Mouse (Mus musculus) neural tube, embryonic 12.5 days (tissue): Measurements from ENCODE around the gene Pappa. TPM values are rescaled to one million over a fixed set of nuclear protein-coding genes. Genes with fewer than 3 reads are reported as not detected.

Experiments used
- ATAC-seq: fragments of 200-750 bp; cut with Nextera tagmentation; 2 replicates; pipeline ENCODE4 v1.8.0; 2017; ENCODE audit warnings: low read depth, mild to moderate bottlenecking, moderate TSS enrichment, moderate library complexity; ENCODE audit not compliant: low FRiP score
- H3K27ac ChIP-seq: fragments of 300-500 bp; sonication (generic); 2 replicates; pipeline ENCODE4 v1.5.1; 2016
- H3K27me3 ChIP-seq: fragments of 300-500 bp; sonication (generic); replicated peaks from 2 replicates; pipeline ENCODE4 v1.6.1; 2016; ENCODE audit warnings: mild to moderate bottlenecking
- H3K36me3 ChIP-seq: fragments of 300-500 bp; sonication (generic); 2 replicates; pipeline ENCODE4 v1.6.1; 2016; ENCODE audit warnings: mild to moderate bottlenecking
- H3K4me1 ChIP-seq: fragments of 300-500 bp; sonication (generic); 2 replicates; pipeline ENCODE4 v1.6.1; 2016
- H3K4me2 ChIP-seq: fragments of 300-500 bp; sonication (generic); replicated peaks from 2 replicates; pipeline ENCODE4 v1.6.1; 2016; ENCODE audit warnings: mild to moderate bottlenecking
- H3K4me3 ChIP-seq: fragments of 300-500 bp; sonication (generic); 2 replicates; pipeline ENCODE4 v1.5.1; 2016
- H3K9ac ChIP-seq: fragments of 300-500 bp; sonication (generic); 2 replicates; pipeline ENCODE4 v1.6.1; 2016; ENCODE audit warnings: mild to moderate bottlenecking
- H3K9me3 ChIP-seq: fragments of 300-500 bp; sonication (generic); 2 replicates; pipeline ENCODE4 v1.6.1; 2016; ENCODE audit warnings: mild to moderate bottlenecking
- WGBS: fragments of 180-500 bp; shearing (Covaris S2); methylation state at CpG from one replicate; pipeline ENCODE4 v1.1.7; 2016; 5-methylcytosine and 5-hydroxymethylcytosine counted together
- polyA plus RNA-seq: library from polyadenylated mRNA; unstranded; fragments of >200 nt; fragmentation: Nextera tagmentation; extraction: Ambion mirVana; gene quantifications from 2 replicates; pipeline ENCODE4 v1.2.1, GENCODE M21; 2016

The Pappa gene
- polyA plus RNA-seq, 1 experiment from 2014 or later, result 0.82 TPM

- H3K27me3 ChIP-seq, result no peaks in the 10 kb centered on the region
- H3K27ac ChIP-seq, result no peak overlapping the region
- 0 out of 2 replicates have a peak, but pooled peaks cover 4% of the 10 kb centered on the region for H3K4me1 ChIP-seq
These were observed 118.5 kb downstream of the Pappa start for GRCm38 (mm10) chr4:65242434-65242931.

DNA sequence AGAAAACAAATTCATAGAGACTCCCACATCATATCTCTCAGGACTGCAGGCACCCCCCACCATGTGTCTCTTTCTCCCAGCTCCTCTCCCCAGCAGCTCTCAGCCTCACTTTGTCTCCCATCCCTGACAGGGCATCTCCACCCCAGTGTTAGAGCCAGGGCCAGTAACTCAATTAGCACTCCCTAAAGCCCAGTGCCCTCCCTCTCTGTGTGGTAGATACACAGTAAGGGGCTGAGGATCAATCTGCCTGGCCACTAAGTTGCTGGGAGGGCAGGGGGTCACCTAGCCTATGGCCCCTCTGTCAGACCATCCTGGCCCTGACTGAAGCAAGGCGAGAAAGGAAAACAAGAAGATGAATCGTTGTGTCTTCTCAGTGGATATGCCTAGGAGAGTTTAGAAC, 119.3 kb downstream of the Pappa start:
- H3K4me1 ChIP-seq, result 0 out of 2 replicates have a peak, but pooled peaks cover 4% of the 10 kb centered on the region
- H3K27ac ChIP-seq, result no peak overlapping the region
- no peaks in the 10 kb centered on the region for H3K36me3 ChIP-seq
- no peak overlapping the region for H3K4me2 ChIP-seq
- H3K4me3 ChIP-seq, result no peak overlapping the region
- no peaks in the 10 kb centered on the region for H3K9me3 ChIP-seq
- no peak overlapping the region for H3K9ac ChIP-seq
- H3K27me3 ChIP-seq, result no peaks in the 10 kb centered on the region
- ATAC-seq, result no peak; the same call in 1 of the 2 replicates
- 8% methylated on average over 2 of the region's 2 CpGs for WGBS

More at GRCm38 (mm10) chr4:65242434-65242931, 118.5 kb downstream of the Pappa start:
- no peak for ATAC-seq
- no peak overlapping the region for H3K4me2 ChIP-seq
- no peak overlapping the region for H3K9ac ChIP-seq
- H3K36me3 ChIP-seq, result no peaks in the 10 kb centered on the region
- WGBS, result 8% methylated on average over 3 of the region's 3 CpGs
- no peaks in the 10 kb centered on the region for H3K9me3 ChIP-seq
- no peak overlapping the region for H3K4me3 ChIP-seq

- peaks cover 13% of the 10 kb centered on the region for H3K27me3 ChIP-seq
- no peaks in the 10 kb centered on the region for H3K36me3 ChIP-seq
- no peak overlapping the region for H3K9ac ChIP-seq
- H3K4me1 ChIP-seq, result 0 out of 2 replicates have a peak, but pooled peaks cover 4% of the 10 kb centered on the region
- no peak overlapping the region for H3K4me2 ChIP-seq
- H3K27ac ChIP-seq, result no peak overlapping the region
- 13% methylated on average over 4 of the region's 4 CpGs for WGBS
- ATAC-seq, result no peak
- H3K9me3 ChIP-seq, result no peaks in the 10 kb centered on the region
- H3K4me3 ChIP-seq, result no peak overlapping the region
These were observed 121.0 kb downstream of the Pappa start for GRCm38 (mm10) chr4:65245015-65245414.

DNA sequence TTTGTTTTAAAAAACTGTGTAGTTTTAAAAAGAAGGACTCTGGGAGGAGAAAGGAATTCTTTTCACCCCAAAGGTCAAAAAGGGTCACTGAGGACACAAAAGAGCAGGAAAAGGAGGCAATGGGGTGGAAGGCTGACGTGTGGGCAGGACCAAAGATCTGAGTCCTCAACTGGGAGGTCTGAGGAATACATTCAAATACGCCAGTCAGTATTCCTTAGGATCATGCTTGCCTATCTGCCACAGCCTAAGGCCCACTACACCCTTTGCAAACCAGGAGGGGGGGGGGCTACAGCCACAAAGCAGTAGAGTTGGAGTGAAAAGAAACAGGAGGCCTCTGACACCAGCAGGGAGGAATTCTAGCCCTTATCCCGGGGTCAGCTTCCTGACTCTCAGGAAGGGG, 121.5 kb downstream of the Pappa start:
- no peaks in the 10 kb centered on the region for H3K9me3 ChIP-seq
- peaks cover 17% of the 10 kb centered on the region for H3K27me3 ChIP-seq
- WGBS, result 11% methylated on average over 3 of the region's 3 CpGs
- H3K4me2 ChIP-seq, result no peak overlapping the region
- H3K27ac ChIP-seq, result no peak overlapping the region
- H3K36me3 ChIP-seq, result no peaks in the 10 kb centered on the region
- H3K9ac ChIP-seq, result no peak overlapping the region
- 0 out of 2 replicates have a peak, but pooled peaks cover 4% of the 10 kb centered on the region for H3K4me1 ChIP-seq
- H3K4me3 ChIP-seq, result no peak overlapping the region
- ATAC-seq, result no peak

DNA sequence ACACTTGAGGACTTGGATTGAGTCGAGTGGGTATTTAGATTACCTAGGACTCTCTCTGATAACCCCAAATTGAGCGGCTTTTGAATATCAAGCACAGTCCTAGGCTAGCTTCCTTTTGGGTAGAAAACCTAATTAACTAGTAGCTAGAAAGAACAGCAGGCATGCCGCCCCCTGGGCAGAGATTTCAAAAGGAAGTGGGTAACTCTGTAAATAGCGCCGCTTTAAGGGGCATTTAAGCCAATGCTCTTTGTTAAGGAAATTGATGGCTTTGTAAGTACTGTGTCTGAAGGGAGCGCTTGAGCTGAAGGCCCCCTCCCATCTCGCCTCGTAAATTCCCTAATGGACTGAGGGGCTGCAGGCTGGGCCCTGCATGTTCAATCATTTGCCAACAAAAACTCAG, 128.2 kb downstream of the Pappa start:
- Histone ChIP-seq H3K9me3 (no peaks in the 10 kb centered on the region), H3K27ac (no peak overlapping the region), H3K4me3 (no peak overlapping the region), H3K36me3 (no peaks in the 10 kb centered on the region), H3K4me1 (peaks cover 7% of the 10 kb centered on the region; the same call in 1 of the 2 replicates), H3K4me2 (peak overlapping the region; percentile 31; the same call in 1 of the 2 replicates), H3K27me3 (peaks cover 47% of the 10 kb centered on the region), H3K9ac (no peak overlapping the region)
- 3% methylated on average over 8 of the region's 8 CpGs for WGBS
- peak; percentile 86 for ATAC-seq

GRCm38 (mm10) chr4:65254073-65254472, 130.1 kb downstream of the Pappa start:
- ATAC-seq, result no peak
- H3K27ac ChIP-seq, result no peak overlapping the region
- H3K4me3 ChIP-seq, result no peak overlapping the region
- no peak overlapping the region for H3K9ac ChIP-seq
- peaks cover 7% of the 10 kb centered on the region; the same call in 1 of the 2 replicates for H3K4me1 ChIP-seq
- 87% methylated on average over 1 of the region's 1 CpGs for WGBS
- no peaks in the 10 kb centered on the region for H3K9me3 ChIP-seq
- H3K36me3 ChIP-seq, result no peaks in the 10 kb centered on the region
- H3K4me2 ChIP-seq, result no peak overlapping the region
- peaks cover 43% of the 10 kb centered on the region for H3K27me3 ChIP-seq

DNA sequence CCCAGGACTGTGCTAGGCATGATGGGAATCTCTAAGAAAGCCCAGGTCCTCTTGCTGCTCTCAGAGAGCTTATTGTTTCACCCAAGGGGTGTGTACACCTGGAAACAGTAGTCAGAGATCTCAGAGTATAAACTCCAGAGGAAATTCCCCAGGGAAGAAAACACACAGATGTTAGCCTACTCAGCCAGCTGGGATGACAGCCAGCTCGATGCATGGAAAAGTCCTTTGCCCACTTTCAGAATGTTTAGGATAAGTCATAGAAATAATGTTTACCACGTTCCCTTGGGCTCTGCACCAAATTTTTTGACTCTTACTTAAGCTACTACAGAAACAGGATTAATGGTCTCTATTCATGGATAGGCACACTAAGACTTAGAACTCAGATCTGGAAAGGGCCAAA, 143.1 kb downstream of the Pappa start:
- no peak overlapping the region for H3K4me3 ChIP-seq
- ATAC-seq, result no peak
- 78% methylated on average over 2 of the region's 2 CpGs for WGBS
- H3K27ac ChIP-seq, result no peak overlapping the region
- no peaks in the 10 kb centered on the region for H3K36me3 ChIP-seq
- H3K4me2 ChIP-seq, result no peak overlapping the region
- no peaks in the 10 kb centered on the region for H3K9me3 ChIP-seq
- no peaks in the 10 kb centered on the region for H3K27me3 ChIP-seq
- H3K9ac ChIP-seq, result no peak overlapping the region
- H3K4me1 ChIP-seq, result no peaks in the 10 kb centered on the region

- no peak for ATAC-seq
- no peak overlapping the region for H3K9ac ChIP-seq
- no peak overlapping the region for H3K27ac ChIP-seq
- no peak overlapping the region for H3K4me3 ChIP-seq
- WGBS, result 90% methylated on average over 2 of the region's 2 CpGs
- no peaks in the 10 kb centered on the region for H3K27me3 ChIP-seq
- no peak overlapping the region for H3K4me2 ChIP-seq
- no peaks in the 10 kb centered on the region for H3K9me3 ChIP-seq
- no peaks in the 10 kb centered on the region for H3K4me1 ChIP-seq
- H3K36me3 ChIP-seq, result no peaks in the 10 kb centered on the region
These were observed 146.0 kb downstream of the Pappa start for GRCm38 (mm10) chr4:65269996-65270395.

DNA sequence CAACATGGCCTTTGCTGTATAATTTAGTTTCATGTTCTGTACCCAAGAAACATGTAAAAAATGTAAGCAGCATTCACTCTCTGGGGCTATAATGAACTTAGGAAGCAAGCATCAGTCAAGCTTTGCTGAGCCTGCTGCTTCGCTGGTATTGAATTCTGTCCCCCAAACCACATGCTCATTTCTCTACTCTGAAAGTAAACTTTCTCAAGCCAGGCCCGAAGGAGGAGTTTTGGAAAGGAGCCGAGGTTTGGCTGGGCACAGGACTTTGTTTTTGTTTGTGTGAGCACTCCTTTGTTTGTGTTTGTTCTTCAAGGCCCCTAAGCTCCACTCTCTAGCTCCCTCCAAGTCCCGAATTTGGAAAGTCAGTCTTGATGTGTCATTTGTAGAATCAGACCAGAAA, 148.3 kb downstream of the Pappa start:
- 60% methylated on average over 4 of the region's 4 CpGs for WGBS
- no peak for ATAC-seq
- no peaks in the 10 kb centered on the region for H3K27me3 ChIP-seq

DNA sequence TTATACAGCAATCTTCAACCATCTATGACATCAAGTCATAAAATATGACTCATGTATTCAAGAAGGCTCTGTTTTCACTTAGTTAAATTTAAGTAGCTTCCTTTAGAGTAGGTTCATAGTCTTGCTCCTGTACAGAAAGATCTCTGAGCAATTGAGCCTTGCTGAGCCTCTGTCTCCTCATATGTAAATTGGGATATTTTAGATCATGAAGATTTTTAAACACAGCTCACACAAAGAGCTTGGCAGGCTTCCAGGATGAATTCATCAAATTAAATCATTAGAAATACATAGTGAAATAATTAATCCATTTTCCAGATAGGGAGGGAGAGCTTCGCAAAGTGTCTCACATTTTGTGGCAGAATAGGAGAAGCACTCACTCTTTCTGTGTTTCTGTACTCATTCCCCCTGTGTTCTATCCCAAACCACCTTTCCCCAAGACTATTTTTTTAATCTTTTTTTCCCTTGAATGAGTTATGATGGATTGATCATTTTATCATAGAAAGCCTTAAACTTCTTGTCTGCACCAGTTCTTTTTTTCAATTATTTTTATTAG, 149.4 kb downstream of the Pappa start:
- Histone ChIP-seq H3K4me1 (peaks cover under 1% of the 10 kb centered on the region), H3K4me3 (no peak overlapping the region), H3K27ac (no peak overlapping the region), H3K27me3 (no peaks in the 10 kb centered on the region), H3K9ac (no peak overlapping the region), H3K4me2 (no peak overlapping the region), H3K9me3 (no peaks in the 10 kb centered on the region), H3K36me3 (no peaks in the 10 kb centered on the region)
- 97% methylated on average over 1 of the region's 1 CpGs for WGBS
- ATAC-seq, result no peak

More for the DNA sequence above, 148.3 kb downstream of the Pappa start:
- Histone ChIP-seq H3K27ac (no peak overlapping the region), H3K36me3 (no peaks in the 10 kb centered on the region), H3K9me3 (no peaks in the 10 kb centered on the region), H3K9ac (no peak overlapping the region), H3K4me3 (no peak overlapping the region), H3K4me1 (no peaks in the 10 kb centered on the region), H3K4me2 (no peak overlapping the region)

GRCm38 (mm10) chr4:65278451-65279271, 154.7 kb downstream of the Pappa start:
- WGBS, result 15% methylated on average over 10 of the region's 10 CpGs
- ATAC-seq, result peak; percentile 55
- no peak overlapping the region for H3K27ac ChIP-seq

GRCm38 (mm10) chr4:65279272-65279653, 155.3 kb downstream of the Pappa start:
- Histone ChIP-seq H3K9ac (no peak overlapping the region), H3K27me3 (no peaks in the 10 kb centered on the region), H3K27ac (no peak overlapping the region), H3K36me3 (no peaks in the 10 kb centered on the region), H3K4me1 (peaks cover 15% of the 10 kb centered on the region), H3K4me3 (no peak overlapping the region), H3K9me3 (no peaks in the 10 kb centered on the region), H3K4me2 (no peak overlapping the region)
- WGBS, result 56% methylated on average over 4 of the region's 4 CpGs
- ATAC-seq, result no peak

More at GRCm38 (mm10) chr4:65278451-65279271, 154.7 kb downstream of the Pappa start:
- no peaks in the 10 kb centered on the region for H3K9me3 ChIP-seq
- H3K4me2 ChIP-seq, result no peak overlapping the region
- H3K27me3 ChIP-seq, result no peaks in the 10 kb centered on the region
- H3K4me1 ChIP-seq, result peaks cover 15% of the 10 kb centered on the region
- no peak overlapping the region for H3K9ac ChIP-seq
- no peaks in the 10 kb centered on the region for H3K36me3 ChIP-seq
- H3K4me3 ChIP-seq, result no peak overlapping the region
